In the genomic region with DNA sequence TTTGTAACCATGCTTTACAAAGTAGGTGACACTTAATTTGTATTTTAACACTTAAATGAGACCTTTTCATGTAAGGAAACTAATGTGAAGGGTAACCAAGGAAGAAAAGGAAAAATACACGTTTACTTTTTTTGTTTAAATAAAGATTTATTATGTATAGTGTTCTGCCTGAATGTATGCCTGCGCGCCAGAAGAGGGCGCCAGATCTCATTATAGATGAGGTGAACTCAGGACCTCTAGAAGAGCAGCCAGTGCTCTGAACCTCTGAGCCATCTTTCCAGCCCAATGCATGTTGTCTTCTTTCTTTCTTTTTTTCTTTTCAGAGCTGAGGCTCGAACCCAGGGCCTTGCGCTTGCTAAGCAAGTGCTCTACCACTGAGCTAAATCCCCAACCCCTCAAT, we compare ENCODE assay signal across 10 mouse cellular contexts. TPM values are rescaled to one million over a fixed set of nuclear protein-coding genes. Genes with fewer than 3 reads are reported as not detected.
DNase-seq lines count a peak whose midpoint lies in the region; ATAC-seq and TF ChIP-seq lines count a peak whose summit lies in the region.
"Had no signal": no experiment of that assay in that cellular context is flagged by ENCODE, and none has a peak within 500 bp of the region (broad histone marks: within the 10 kb centered on the region; RNA-seq: fewer than 3 reads in every experiment).

No protein-coding gene starts in this region.

- no peaks in the 10 kb centered on the region for H3K27me3 ChIP-seq in hindbrain, postnatal 0 days (ENCODE audit: insufficient read depth, low read length)
- H3K27me3 ChIP-seq in hindbrain, embryonic 14.5 days (ENCODE audit: control insufficient read depth, insufficient read depth, low read length), result no peaks in the 10 kb centered on the region

- H3K36me3 ChIP-seq in hindbrain, postnatal 0 days (ENCODE audit: insufficient read depth, low read length), result no peaks in the 10 kb centered on the region
- H3K36me3 ChIP-seq in hindbrain, embryonic 14.5 days (replicated peaks; ENCODE audit: control insufficient read depth, insufficient read depth), result no peaks in the 10 kb centered on the region

- ATAC-seq in hindbrain, postnatal 0 days, result no peak
- no peak for ATAC-seq in hindbrain, embryonic 14.5 days (ENCODE audit: low FRiP score)

- WGBS in hindbrain, postnatal 0 days, result 27% methylated on average over 6 of the region's 6 CpGs
- WGBS in hindbrain, embryonic 14.5 days, result 22% methylated on average over 6 of the region's 6 CpGs
- WGBS in large intestine, adult 2 months, result 22% methylated on average over 6 of the region's 6 CpGs

- no peak for DNase-seq in hindbrain, postnatal 0 days (ENCODE audit: low spot score)
- DNase-seq in hindbrain, embryonic 14.5 days (ENCODE audit: low spot score), result no peak
- peak; percentile 19 for DNase-seq in ES-CJ7 (ENCODE audit: low read depth, low spot score)
- peak; percentile 22 for DNase-seq in adipocyte (ENCODE audit: low spot score)
- peak; percentile 0 for DNase-seq in large intestine, adult 2 months (ENCODE audit: low read depth, low spot score)
- peak; percentile 11 for DNase-seq in thymus, postnatal 25 days
- DNase-seq in frontal cortex, postnatal 14 days (ENCODE audit: low spot score in 2 of 2), result no peak

- no peak overlapping the region for H3K27ac ChIP-seq in hindbrain, postnatal 0 days
- H3K27ac ChIP-seq in hindbrain, embryonic 14.5 days, result no peak overlapping the region
- H3K27ac ChIP-seq: macrophage had no signal

- H3K4me3 ChIP-seq in hindbrain, postnatal 0 days (ENCODE audit: low read length), result no peak overlapping the region
- H3K4me3 ChIP-seq in hindbrain, embryonic 14.5 days (replicated peaks; ENCODE audit: low read length), result no peak overlapping the region

- H3K4me2 ChIP-seq in hindbrain, postnatal 0 days (ENCODE audit: low read depth, low read length), result no peak overlapping the region
- H3K4me2 ChIP-seq in hindbrain, embryonic 14.5 days (replicated peaks), result no peak overlapping the region

- H3K4me1 ChIP-seq in hindbrain, postnatal 0 days (ENCODE audit: insufficient read depth, low read length), result no peaks in the 10 kb centered on the region
- H3K4me1 ChIP-seq in hindbrain, embryonic 14.5 days (replicated peaks; ENCODE audit: control insufficient read depth, insufficient read depth, low read length), result no peaks in the 10 kb centered on the region

- H3K9me3 ChIP-seq in hindbrain, postnatal 0 days (ENCODE audit: low read length), result no peaks in the 10 kb centered on the region
- no peaks in the 10 kb centered on the region for H3K9me3 ChIP-seq in hindbrain, embryonic 14.5 days (ENCODE audit: control insufficient read depth, low read length)

- TF ChIP-seq CTCF in hindbrain, postnatal 0 days (IDR thresholded peaks at IDR 0.05; ENCODE audit: low read depth), result peak; percentile 38

- H3K9ac ChIP-seq in hindbrain, postnatal 0 days (replicated peaks; ENCODE audit: low read length), result no peak overlapping the region
- H3K9ac ChIP-seq in hindbrain, embryonic 14.5 days, result no peak overlapping the region

RNA-seq across cellular contexts. Expression of gene Gm648, which starts 23.1 kb away (rescaled TPM):
- total RNA-seq in hindbrain, postnatal 0 days (2014; rRNA removed), result not detected in 2 replicates
- not detected in 2 replicates for polyA plus RNA-seq in hindbrain, postnatal 0 days (2015; fragmentation: Nextera tagmentation; extraction: Ambion mirVana)
- polyA plus RNA-seq in hindbrain, embryonic 14.5 days (2014; fragmentation: Nextera tagmentation; extraction: Ambion mirVana), result not detected in 2 replicates
- polyA plus RNA-seq in large intestine, adult 2 months (2012; rRNA removed), result not detected in 2 replicates
- polyA plus RNA-seq: macrophage had no signal

RNA-seq across cellular contexts. Expression of gene Mmgt1, which starts 25.4 kb away (rescaled TPM):
- 61.9 and 67.7 TPM in 2 replicates for total RNA-seq in hindbrain, postnatal 0 days (2014; rRNA removed)
- polyA plus RNA-seq in hindbrain, postnatal 0 days (2015; fragmentation: Nextera tagmentation; extraction: Ambion mirVana), result 38.6 and 39.5 TPM in 2 replicates
- 63.8 and 64.5 TPM in 2 replicates for polyA plus RNA-seq in hindbrain, embryonic 14.5 days (2014; fragmentation: Nextera tagmentation; extraction: Ambion mirVana)
- 6.3 and 7.0 TPM in 2 replicates for polyA plus RNA-seq in large intestine, adult 2 months (2012; rRNA removed)

RNA-seq across cellular contexts. Expression of gene Slc9a6, which starts 37.1 kb away (rescaled TPM):
- 78.7 and 84.0 TPM in 2 replicates for total RNA-seq in hindbrain, postnatal 0 days (2014; rRNA removed)
- polyA plus RNA-seq in hindbrain, postnatal 0 days (2015; fragmentation: Nextera tagmentation; extraction: Ambion mirVana), result 53.3 and 59.2 TPM in 2 replicates
- polyA plus RNA-seq in hindbrain, embryonic 14.5 days (2014; fragmentation: Nextera tagmentation; extraction: Ambion mirVana), result 53.3 and 69.0 TPM in 2 replicates
- polyA plus RNA-seq in large intestine, adult 2 months (2012; rRNA removed), result 9.5 and 16.3 TPM in 2 replicates

RNA-seq across cellular contexts. Expression of gene Gm10477, which starts 47.9 kb away (rescaled TPM):
- total RNA-seq in hindbrain, postnatal 0 days (2014; rRNA removed), result not detected in 2 replicates
- polyA plus RNA-seq in hindbrain, postnatal 0 days (2015; fragmentation: Nextera tagmentation; extraction: Ambion mirVana), result not detected in 2 replicates
- polyA plus RNA-seq in hindbrain, embryonic 14.5 days (2014; fragmentation: Nextera tagmentation; extraction: Ambion mirVana), result not detected in 2 replicates
- polyA plus RNA-seq in large intestine, adult 2 months (2012; rRNA removed), result not detected in 2 replicates
- polyA plus RNA-seq: gonadal fat pad, adult 2 months; macrophage; stomach, embryonic 16.5 days had no signal

Comparison
In these comparisons a context has a peak if more than half of its experiments do, and no peak if none do; other contexts are left out.
1. DNase-seq: peak in ES-CJ7 (single experiment), adipocyte (single experiment), large intestine, adult 2 months (single experiment) and thymus, postnatal 25 days (single experiment); none in hindbrain, postnatal 0 days (single experiment), hindbrain, embryonic 14.5 days (single experiment) and frontal cortex, postnatal 14 days (0 of 2).